Mouse (Mus musculus) limb, embryonic 14.5 days (tissue): ENCODE results near the gene Slpi. TPM values are rescaled to one million over a fixed set of nuclear protein-coding genes. Genes with fewer than 3 reads are reported as not detected.

Experiments
- ATAC-seq: fragments of 200-750 bp; cut with Nextera tagmentation; 2 replicates; pipeline ENCODE4 v1.8.0; 2017; ENCODE audit warnings: low read depth, moderate number of reproducible peaks, moderate TSS enrichment; ENCODE audit not compliant: low FRiP score
- DNase-seq: peaks from one replicate; pipeline ENCODE4 v3.0.0-alpha.2; 2015; ENCODE audit warnings: low spot score
- H3K27ac ChIP-seq: fragments of 300-500 bp; sonication (generic); replicated peaks from 2 replicates; pipeline ENCODE4 v1.5.1; 2014; ENCODE audit warnings: low read depth, mild to moderate bottlenecking, low read length, moderate library complexity, mixed read lengths
- H3K27me3 ChIP-seq: fragments of 300-500 bp; sonication (generic); 2 replicates; pipeline ENCODE4 v1.6.1; 2014; ENCODE audit warnings: low read length, mixed read lengths; ENCODE audit not compliant: control insufficient read depth, insufficient read depth
- H3K36me3 ChIP-seq: fragments of 300-500 bp; sonication (generic); 2 replicates; pipeline ENCODE4 v1.6.1; 2014; ENCODE audit warnings: mild to moderate bottlenecking, low read length, moderate library complexity, mixed read lengths; ENCODE audit not compliant: control insufficient read depth, insufficient read depth
- H3K4me1 ChIP-seq: fragments of 300-500 bp; sonication (generic); 2 replicates; pipeline ENCODE4 v1.6.1; 2014; ENCODE audit warnings: antibody characterized with exemption, low read length, mixed read lengths; ENCODE audit not compliant: control insufficient read depth, insufficient read depth
- H3K4me2 ChIP-seq: fragments of 300-500 bp; sonication (generic); replicated peaks from 2 replicates; pipeline ENCODE4 v1.6.1; 2014; ENCODE audit warnings: low read depth, mild to moderate bottlenecking, low read length, moderate library complexity; ENCODE audit not compliant: severe bottlenecking
- H3K4me3 ChIP-seq: fragments of 300-500 bp; sonication (generic); replicated peaks from 2 replicates; pipeline ENCODE4 v1.5.1; 2014; ENCODE audit warnings: low read length
- H3K9ac ChIP-seq: fragments of 300-500 bp; sonication (generic); 2 replicates; pipeline ENCODE4 v1.6.1; 2014; ENCODE audit warnings: mild to moderate bottlenecking, low read depth, low read length, moderate library complexity; ENCODE audit not compliant: severe bottlenecking
- H3K9me3 ChIP-seq: fragments of 300-500 bp; sonication (generic); 2 replicates; pipeline ENCODE4 v1.6.1; 2016; ENCODE audit warnings: low read length; ENCODE audit not compliant: control insufficient read depth
- POLR2A ChIP-seq: fragments of 200-500 bp; IDR thresholded peaks from 2 replicates; pipeline ENCODE4 v1.8.0; 2012; ENCODE audit warnings: inconsistent platforms, mild to moderate bottlenecking, moderate library complexity, borderline replicate concordance; ENCODE audit not compliant: insufficient read depth, insufficient read length; ENCODE audit errors: extremely low read depth
- WGBS: fragments of 180-500 bp; shearing (Covaris S2); extraction: QIAGEN DNeasy Blood & Tissue Kit; methylation state at CpG from one replicate; pipeline ENCODE4 v1.1.7; 2014; 5-methylcytosine and 5-hydroxymethylcytosine counted together
- microRNA-seq: library from miRNA; unstranded; fragments of <30 nt; microRNA quantifications from one replicate; pipeline ENCODE4, GENCODE M21; 2016
- polyA plus RNA-seq, 2 experiments: library from polyadenylated mRNA; depleted of rRNA in 1 of 2; stranded (reverse) in 1 of 2; unstranded in 1 of 2; fragments of >200 nt; fragmentation: Nextera tagmentation in 1 of 2; extraction: Ambion mirVana in 1 of 2; gene quantifications; 2 replicates each; pipeline versions ENCODE4 v1.2.1 to v1.2.3; 2012 to 2014

Slpi gene
- polyA plus RNA-seq, 2 experiments, result 1.1 to 5.1 TPM

DNA sequence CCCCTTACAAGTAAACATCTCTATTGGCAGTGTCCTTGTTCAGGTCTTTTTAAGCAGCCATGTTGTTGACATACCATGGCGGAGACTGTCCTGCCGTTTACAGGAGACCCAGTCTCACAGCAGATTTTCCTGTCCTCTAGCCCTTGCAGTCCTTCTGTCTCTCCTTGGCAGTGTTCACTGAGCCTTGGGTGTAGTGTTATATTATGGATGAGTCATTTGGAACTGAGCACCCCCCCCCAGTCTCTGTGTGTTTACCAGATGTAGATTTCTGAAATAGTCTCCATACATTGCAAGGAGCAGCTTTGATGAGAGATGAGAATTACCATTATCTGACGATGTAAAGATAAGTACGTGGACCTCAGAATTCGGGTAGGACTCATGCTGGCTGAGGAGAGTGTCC lies 76.3 kb downstream of the Slpi start:
- no peak for ATAC-seq
- no peak overlapping the region for H3K4me2 ChIP-seq
- H3K4me1 ChIP-seq, result no peaks in the 10 kb centered on the region
- 77% methylated on average over 5 of the region's 5 CpGs for WGBS
- no peak overlapping the region for H3K4me3 ChIP-seq
- DNase-seq, result no peak
- no peaks in the 10 kb centered on the region for H3K27me3 ChIP-seq
- H3K27ac ChIP-seq, result no peak overlapping the region
- TF ChIP-seq POLR2A, result no peak
- no peak overlapping the region for H3K9ac ChIP-seq
- H3K36me3 ChIP-seq, result no peaks in the 10 kb centered on the region
- H3K9me3 ChIP-seq, result no peaks in the 10 kb centered on the region

Small RNA genes lying within 50 kb of the gene (microRNA-seq; reads per million reads assigned to microRNA genes)
- not detected for gene Mir7678

Other genes with a start within 250 kb of the Slpi start
- gene Kcns1, start 218.0 kb downstream of the Slpi start, polyA plus RNA-seq (2012; rRNA removed), result 6.8 and 11.2 TPM in 2 replicates
- 2.7 and 3.2 TPM in 2 replicates for gene Kcns1, start 218.0 kb downstream of the Slpi start, polyA plus RNA-seq (2014; fragmentation: Nextera tagmentation; extraction: Ambion mirVana)
- gene Wfdc5, start 206.4 kb downstream of the Slpi start, polyA plus RNA-seq (2012; rRNA removed), result 0.08 TPM in 1 of 2 replicates, not detected in the other
- gene Wfdc5, start 206.4 kb downstream of the Slpi start, polyA plus RNA-seq (2014; fragmentation: Nextera tagmentation; extraction: Ambion mirVana), result 0.33 and 0.77 TPM in 2 replicates
- 0.30 and 0.32 TPM in 2 replicates for gene Wfdc12, start 198.5 kb downstream of the Slpi start, polyA plus RNA-seq (2012; rRNA removed)
- not detected in 2 replicates for gene Wfdc12, start 198.5 kb downstream of the Slpi start, polyA plus RNA-seq (2014; fragmentation: Nextera tagmentation; extraction: Ambion mirVana)
- gene Wfdc15a, start 189.0 kb downstream of the Slpi start, polyA plus RNA-seq (2012; rRNA removed), result not detected in 2 replicates
- not detected in 2 replicates for gene Wfdc15a, start 189.0 kb downstream of the Slpi start, polyA plus RNA-seq (2014; fragmentation: Nextera tagmentation; extraction: Ambion mirVana)
- gene Wfdc15b, start 167.4 kb downstream of the Slpi start, polyA plus RNA-seq (2012; rRNA removed), result not detected in 2 replicates
- gene Wfdc15b, start 167.4 kb downstream of the Slpi start, polyA plus RNA-seq (2014; fragmentation: Nextera tagmentation; extraction: Ambion mirVana), result not detected in 2 replicates
- gene Svs2, start 150.6 kb downstream of the Slpi start, polyA plus RNA-seq (2012; rRNA removed), result not detected in 2 replicates
- gene Svs2, start 150.6 kb downstream of the Slpi start, polyA plus RNA-seq (2014; fragmentation: Nextera tagmentation; extraction: Ambion mirVana), result not detected in 2 replicates
- gene Svs3b, start 132.5 kb downstream of the Slpi start, polyA plus RNA-seq (2012; rRNA removed), result not detected in 2 replicates
- not detected in 2 replicates for gene Svs3b, start 132.5 kb downstream of the Slpi start, polyA plus RNA-seq (2014; fragmentation: Nextera tagmentation; extraction: Ambion mirVana)
- gene Svs4, start 110.6 kb downstream of the Slpi start, polyA plus RNA-seq (2012; rRNA removed), result not detected in 2 replicates
- gene Svs4, start 110.6 kb downstream of the Slpi start, polyA plus RNA-seq (2014; fragmentation: Nextera tagmentation; extraction: Ambion mirVana), result not detected in 2 replicates
- not detected in 2 replicates for gene Svs3a, start 99.8 kb downstream of the Slpi start, polyA plus RNA-seq (2012; rRNA removed)
- not detected in 2 replicates for gene Svs3a, start 99.8 kb downstream of the Slpi start, polyA plus RNA-seq (2014; fragmentation: Nextera tagmentation; extraction: Ambion mirVana)
- not detected in 2 replicates for gene Svs6, start 72.3 kb downstream of the Slpi start, polyA plus RNA-seq (2012; rRNA removed)
- not detected in 2 replicates for gene Svs6, start 72.3 kb downstream of the Slpi start, polyA plus RNA-seq (2014; fragmentation: Nextera tagmentation; extraction: Ambion mirVana)
- gene Svs5, start 56.4 kb downstream of the Slpi start, polyA plus RNA-seq (2012; rRNA removed), result not detected in 2 replicates
- not detected in 2 replicates for gene Svs5, start 56.4 kb downstream of the Slpi start, polyA plus RNA-seq (2014; fragmentation: Nextera tagmentation; extraction: Ambion mirVana)
- 2.7 and 3.9 TPM in 2 replicates for gene Rbpjl, start 14.0 kb upstream of the Slpi start, polyA plus RNA-seq (2012; rRNA removed)
- 0.45 and 0.76 TPM in 2 replicates for gene Rbpjl, start 14.0 kb upstream of the Slpi start, polyA plus RNA-seq (2014; fragmentation: Nextera tagmentation; extraction: Ambion mirVana)
- 362 and 495 TPM in 2 replicates for gene Matn4, start 16.1 kb upstream of the Slpi start, polyA plus RNA-seq (2012; rRNA removed)
- gene Matn4, start 16.1 kb upstream of the Slpi start, polyA plus RNA-seq (2014; fragmentation: Nextera tagmentation; extraction: Ambion mirVana), result 30.2 and 39.9 TPM in 2 replicates
- gene Sdc4, start 54.8 kb upstream of the Slpi start, polyA plus RNA-seq (2012; rRNA removed), result 27.4 and 29.7 TPM in 2 replicates
- 65.9 and 68.2 TPM in 2 replicates for gene Sdc4, start 54.8 kb upstream of the Slpi start, polyA plus RNA-seq (2014; fragmentation: Nextera tagmentation; extraction: Ambion mirVana)
- 48.4 and 68.8 TPM in 2 replicates for gene Sys1, start 67.9 kb upstream of the Slpi start, polyA plus RNA-seq (2012; rRNA removed)
- gene Sys1, start 67.9 kb upstream of the Slpi start, polyA plus RNA-seq (2014; fragmentation: Nextera tagmentation; extraction: Ambion mirVana), result 73.1 TPM in 2 replicates
- gene Gm20458, start 71.9 kb upstream of the Slpi start, polyA plus RNA-seq (2012; rRNA removed), result 9.0 and 10.4 TPM in 2 replicates
- 12.2 and 14.3 TPM in 2 replicates for gene Gm20458, start 71.9 kb upstream of the Slpi start, polyA plus RNA-seq (2014; fragmentation: Nextera tagmentation; extraction: Ambion mirVana)
- not detected in 2 replicates for gene Trp53tg5, start 84.6 kb upstream of the Slpi start, polyA plus RNA-seq (2012; rRNA removed)
- gene Trp53tg5, start 84.6 kb upstream of the Slpi start, polyA plus RNA-seq (2014; fragmentation: Nextera tagmentation; extraction: Ambion mirVana), result 0.22 TPM in 1 of 2 replicates, not detected in the other
- 7.7 and 8.3 TPM in 2 replicates for gene Dbndd2, start 97.0 kb upstream of the Slpi start, polyA plus RNA-seq (2012; rRNA removed)
- gene Dbndd2, start 97.0 kb upstream of the Slpi start, polyA plus RNA-seq (2014; fragmentation: Nextera tagmentation; extraction: Ambion mirVana), result 2.9 and 4.4 TPM in 2 replicates
- 99.5 and 142 TPM in 2 replicates for gene Pigt, start 108.4 kb upstream of the Slpi start, polyA plus RNA-seq (2012; rRNA removed)
- gene Pigt, start 108.4 kb upstream of the Slpi start, polyA plus RNA-seq (2014; fragmentation: Nextera tagmentation; extraction: Ambion mirVana), result 72.4 and 81.4 TPM in 2 replicates
- gene Wfdc2, start 173.3 kb upstream of the Slpi start, polyA plus RNA-seq (2012; rRNA removed), result 30.4 and 31.0 TPM in 2 replicates
- gene Wfdc2, start 173.3 kb upstream of the Slpi start, polyA plus RNA-seq (2014; fragmentation: Nextera tagmentation; extraction: Ambion mirVana), result 27.3 and 44.0 TPM in 2 replicates
- not detected in 2 replicates for gene Spint3, start 184.4 kb upstream of the Slpi start, polyA plus RNA-seq (2012; rRNA removed)
- not detected in 2 replicates for gene Spint3, start 184.4 kb upstream of the Slpi start, polyA plus RNA-seq (2014; fragmentation: Nextera tagmentation; extraction: Ambion mirVana)
- 0.37 and 0.55 TPM in 2 replicates for gene Wfdc6a, start 196.4 kb upstream of the Slpi start, polyA plus RNA-seq (2012; rRNA removed)
- 0.25 and 0.53 TPM in 2 replicates for gene Wfdc6a, start 196.4 kb upstream of the Slpi start, polyA plus RNA-seq (2014; fragmentation: Nextera tagmentation; extraction: Ambion mirVana)
- not detected in 2 replicates for gene Eppin, start 204.5 kb upstream of the Slpi start, polyA plus RNA-seq (2012; rRNA removed)
- gene Eppin, start 204.5 kb upstream of the Slpi start, polyA plus RNA-seq (2014; fragmentation: Nextera tagmentation; extraction: Ambion mirVana), result not detected in 2 replicates
- gene Wfdc6b, start 224.4 kb upstream of the Slpi start, polyA plus RNA-seq (2012; rRNA removed), result not detected in 2 replicates
- not detected in 2 replicates for gene Wfdc6b, start 224.4 kb upstream of the Slpi start, polyA plus RNA-seq (2014; fragmentation: Nextera tagmentation; extraction: Ambion mirVana)
- gene Wfdc8, start 224.5 kb upstream of the Slpi start, polyA plus RNA-seq (2012; rRNA removed), result not detected in 2 replicates
- gene Wfdc8, start 224.5 kb upstream of the Slpi start, polyA plus RNA-seq (2014; fragmentation: Nextera tagmentation; extraction: Ambion mirVana), result not detected in 2 replicates
- not detected in 2 replicates for gene Wfdc16, start 249.7 kb upstream of the Slpi start, polyA plus RNA-seq (2012; rRNA removed)
- not detected in 2 replicates for gene Wfdc16, start 249.7 kb upstream of the Slpi start, polyA plus RNA-seq (2014; fragmentation: Nextera tagmentation; extraction: Ambion mirVana)